Mouse (Mus musculus) hindbrain, embryonic 15.5 days (tissue): ENCODE measurements at regions not wholly inside any gene's neighbourhood (a gene's known extent, or its start where the extent isn't known, plus 50 kb on each side); places are given as distances from the start of the nearest gene placed in this dataset.
A peak's percentile ranks its signal among the peaks of the same experiment; 100 is the strongest.

ENCODE experiments used
- ATAC-seq: fragments of 200-750 bp; cut with Nextera tagmentation; 2 replicates; pipeline ENCODE4 v1.8.0; 2017; ENCODE audit warnings: low read depth, moderate number of reproducible peaks, moderate TSS enrichment; ENCODE audit not compliant: low FRiP score
- H3K27ac ChIP-seq: fragments of 300-500 bp; sonication (generic); replicated peaks from 2 replicates; pipeline ENCODE4 v1.5.1; 2015; ENCODE audit warnings: mild to moderate bottlenecking, inconsistent platforms
- H3K27me3 ChIP-seq: fragments of 300-500 bp; sonication (generic); 2 replicates; pipeline ENCODE4 v1.6.1; 2015; ENCODE audit warnings: control low read depth, inconsistent platforms
- H3K36me3 ChIP-seq: fragments of 300-500 bp; sonication (generic); 2 replicates; pipeline ENCODE4 v1.6.1; 2015; ENCODE audit warnings: control low read depth, inconsistent platforms
- H3K4me1 ChIP-seq: fragments of 300-500 bp; sonication (generic); replicated peaks from 2 replicates; pipeline ENCODE4 v1.6.1; 2015; ENCODE audit warnings: control low read depth, inconsistent platforms
- H3K4me2 ChIP-seq: fragments of 300-500 bp; sonication (generic); 2 replicates; pipeline ENCODE4 v1.6.1; 2015; ENCODE audit warnings: moderate library complexity, mild to moderate bottlenecking, inconsistent platforms
- H3K4me3 ChIP-seq: fragments of 300-500 bp; sonication (generic); 2 replicates; pipeline ENCODE4 v1.5.1; 2015; ENCODE audit warnings: mild to moderate bottlenecking, inconsistent platforms
- H3K9ac ChIP-seq: fragments of 300-500 bp; sonication (generic); 2 replicates; pipeline ENCODE4 v1.6.1; 2015; ENCODE audit warnings: inconsistent platforms
- H3K9me3 ChIP-seq: fragments of 300-500 bp; sonication (generic); 2 replicates; pipeline ENCODE4 v1.6.1; 2016; ENCODE audit warnings: control low read depth, inconsistent platforms
- WGBS: fragments of 180-500 bp; shearing (Covaris S2); methylation state at CpG from one replicate; pipeline ENCODE4 v1.1.7; 2015; 5-methylcytosine and 5-hydroxymethylcytosine counted together

- Histone ChIP-seq H3K4me3 (no peak overlapping the region), H3K4me1 (no peaks in the 10 kb centered on the region), H3K4me2 (no peak overlapping the region), H3K9me3 (no peaks in the 10 kb centered on the region), H3K9ac (no peak overlapping the region), H3K27me3 (no peaks in the 10 kb centered on the region), H3K27ac (no peak overlapping the region), H3K36me3 (no peaks in the 10 kb centered on the region)
- no peak for ATAC-seq
- 73% methylated on average over 2 of the region's 2 CpGs for WGBS
Measured at GRCm38 (mm10) chr8:49492906-49493305, 649.2 kb upstream of the Tenm3 start.

GRCm38 (mm10) chr8:49485284-49485683, 641.5 kb upstream of the Tenm3 start:
- 35% methylated on average over 4 of the region's 4 CpGs for WGBS
- H3K27ac ChIP-seq: no peak overlapping the region

GRCm38 (mm10) chr8:49481476-49481992, 637.8 kb upstream of the Tenm3 start:
- Histone ChIP-seq H3K9me3 (no peaks in the 10 kb centered on the region), H3K27me3 (no peaks in the 10 kb centered on the region), H3K4me3 (no peak overlapping the region), H3K9ac (no peak overlapping the region), H3K4me2 (no peak overlapping the region), H3K36me3 (no peaks in the 10 kb centered on the region), H3K4me1 (no peaks in the 10 kb centered on the region; the same call in 1 of the 2 replicates), H3K27ac (no peak overlapping the region)
- WGBS: 55% methylated on average over 6 of the region's 6 CpGs
- ATAC-seq: no peak

More at GRCm38 (mm10) chr8:49485284-49485683, 641.5 kb upstream of the Tenm3 start:
- no peak; the same call in 1 of the 2 replicates for ATAC-seq
- no peak overlapping the region for H3K4me3 ChIP-seq
- H3K27me3 ChIP-seq: no peaks in the 10 kb centered on the region
- H3K36me3 ChIP-seq: no peaks in the 10 kb centered on the region
- H3K9me3 ChIP-seq: no peaks in the 10 kb centered on the region
- 0 out of 2 replicates have a peak overlapping the region, but pooled peaks have one; percentile 1 for H3K9ac ChIP-seq
- H3K4me1 ChIP-seq: no peaks in the 10 kb centered on the region; the same call in 1 of the 2 replicates
- H3K4me2 ChIP-seq: peak overlapping the region; percentile 11

- Histone ChIP-seq H3K9me3 (no peaks in the 10 kb centered on the region), H3K27ac (no peak overlapping the region), H3K9ac (no peak overlapping the region), H3K4me3 (no peak overlapping the region), H3K36me3 (no peaks in the 10 kb centered on the region), H3K27me3 (no peaks in the 10 kb centered on the region), H3K4me2 (no peak overlapping the region), H3K4me1 (peaks cover 6% of the 10 kb centered on the region)
- no peak for ATAC-seq
- 52% methylated on average over 14 of the region's 14 CpGs for WGBS
Measured at GRCm38 (mm10) chr8:49465911-49466518, 622.3 kb upstream of the Tenm3 start.

- WGBS: 47% methylated on average over 7 of the region's 7 CpGs
Measured at GRCm38 (mm10) chr8:49465070-49465469, 621.3 kb upstream of the Tenm3 start.

GRCm38 (mm10) chr8:49462602-49463001, 618.9 kb upstream of the Tenm3 start:
- no peaks in the 10 kb centered on the region for H3K36me3 ChIP-seq
- no peak overlapping the region for H3K27ac ChIP-seq
- peak overlapping the region; percentile 53; the same call in 1 of the 2 replicates for H3K4me2 ChIP-seq
- WGBS: 32% methylated on average over 8 of the region's 8 CpGs
- H3K27me3 ChIP-seq: no peaks in the 10 kb centered on the region
- H3K4me3 ChIP-seq: no peak overlapping the region
- no peak for ATAC-seq
- no peak overlapping the region for H3K9ac ChIP-seq
- no peaks in the 10 kb centered on the region for H3K9me3 ChIP-seq
- H3K4me1 ChIP-seq: peaks cover 6% of the 10 kb centered on the region

More at GRCm38 (mm10) chr8:49465070-49465469, 621.3 kb upstream of the Tenm3 start:
- Histone ChIP-seq H3K9ac (no peak overlapping the region), H3K27ac (no peak overlapping the region), H3K4me1 (peaks cover 6% of the 10 kb centered on the region), H3K27me3 (no peaks in the 10 kb centered on the region), H3K4me2 (no peak overlapping the region), H3K9me3 (no peaks in the 10 kb centered on the region), H3K36me3 (no peaks in the 10 kb centered on the region), H3K4me3 (no peak overlapping the region)
- no peak for ATAC-seq

- no peak overlapping the region for H3K9ac ChIP-seq
- 20% methylated on average over 16 of the region's 16 CpGs for WGBS
- H3K27ac ChIP-seq: peak overlapping the region; percentile 79
- ATAC-seq: peak; percentile 80
- H3K9me3 ChIP-seq: no peaks in the 10 kb centered on the region
- no peaks in the 10 kb centered on the region for H3K36me3 ChIP-seq
- H3K4me3 ChIP-seq: peak overlapping the region; percentile 17; the same call in 1 of the 2 replicates
- H3K4me2 ChIP-seq: peak overlapping the region; percentile 53
- peaks cover 6% of the 10 kb centered on the region for H3K4me1 ChIP-seq
- H3K27me3 ChIP-seq: no peaks in the 10 kb centered on the region
Measured at GRCm38 (mm10) chr8:49461724-49462473, 618.1 kb upstream of the Tenm3 start.

GRCm38 (mm10) chr8:49445444-49445843, 601.7 kb upstream of the Tenm3 start:
- Histone ChIP-seq H3K9me3 (no peaks in the 10 kb centered on the region), H3K27me3 (no peaks in the 10 kb centered on the region), H3K4me3 (no peak overlapping the region), H3K36me3 (no peaks in the 10 kb centered on the region), H3K4me1 (0 out of 2 replicates have a peak, but pooled peaks cover 4% of the 10 kb centered on the region), H3K9ac (no peak overlapping the region), H3K4me2 (no peak overlapping the region), H3K27ac (no peak overlapping the region)
- WGBS: 42% methylated on average over 5 of the region's 5 CpGs
- no peak for ATAC-seq

GRCm38 (mm10) chr8:49441270-49441669, 597.5 kb upstream of the Tenm3 start:
- no peak for ATAC-seq
- Histone ChIP-seq H3K9ac (no peak overlapping the region), H3K4me3 (no peak overlapping the region), H3K9me3 (no peaks in the 10 kb centered on the region), H3K4me1 (0 out of 2 replicates have a peak, but pooled peaks cover 4% of the 10 kb centered on the region), H3K27me3 (no peaks in the 10 kb centered on the region), H3K36me3 (no peaks in the 10 kb centered on the region), H3K4me2 (no peak overlapping the region), H3K27ac (no peak overlapping the region)

- Histone ChIP-seq H3K4me3 (no peak overlapping the region), H3K36me3 (no peaks in the 10 kb centered on the region), H3K27ac (no peak overlapping the region), H3K4me2 (no peak overlapping the region), H3K9me3 (no peaks in the 10 kb centered on the region), H3K9ac (no peak overlapping the region), H3K4me1 (no peaks in the 10 kb centered on the region), H3K27me3 (no peaks in the 10 kb centered on the region)
- ATAC-seq: no peak
- WGBS: 80% methylated on average over 4 of the region's 4 CpGs
Measured at GRCm38 (mm10) chr8:49396519-49396918, 552.8 kb upstream of the Tenm3 start.

- WGBS: 22% methylated on average over 1 of the region's 1 CpGs
- no peak for ATAC-seq
- Histone ChIP-seq H3K27ac (no peak overlapping the region), H3K4me1 (no peaks in the 10 kb centered on the region), H3K4me3 (no peak overlapping the region), H3K36me3 (no peaks in the 10 kb centered on the region), H3K9ac (no peak overlapping the region), H3K27me3 (no peaks in the 10 kb centered on the region), H3K4me2 (no peak overlapping the region), H3K9me3 (no peaks in the 10 kb centered on the region)
Measured at GRCm38 (mm10) chr8:49395029-49395428, 551.3 kb upstream of the Tenm3 start.

- no peak overlapping the region for H3K27ac ChIP-seq
- no peaks in the 10 kb centered on the region for H3K9me3 ChIP-seq
- 63% methylated on average over 3 of the region's 3 CpGs for WGBS
- no peaks in the 10 kb centered on the region for H3K4me1 ChIP-seq
- no peak overlapping the region for H3K4me2 ChIP-seq
- H3K4me3 ChIP-seq: no peak overlapping the region
- no peak overlapping the region for H3K9ac ChIP-seq
- H3K36me3 ChIP-seq: no peaks in the 10 kb centered on the region
- no peak for ATAC-seq
- H3K27me3 ChIP-seq: no peaks in the 10 kb centered on the region
Measured at GRCm38 (mm10) chr8:49389525-49389924, 545.8 kb upstream of the Tenm3 start.
